Mouse (Mus musculus) kidney, adult 2 months (tissue): ENCODE results near the gene Dnah2.

Experiments used
- CTCF ChIP-seq: fragments of 200-500 bp; conservative IDR thresholded peaks from 2 replicates; pipeline ENCODE4 v1.5.1; 2011; ENCODE audit warnings: low read depth, mild to moderate bottlenecking, control low read depth, low read length, moderate library complexity, mixed read lengths; ENCODE audit not compliant: insufficient read depth, insufficient read length
- POLR2A ChIP-seq: fragments of 200-500 bp; IDR thresholded peaks from one replicate; pipeline ENCODE4 v1.6.1; 2011; ENCODE audit warnings: low read depth, low read length, control low read depth

DNA sequence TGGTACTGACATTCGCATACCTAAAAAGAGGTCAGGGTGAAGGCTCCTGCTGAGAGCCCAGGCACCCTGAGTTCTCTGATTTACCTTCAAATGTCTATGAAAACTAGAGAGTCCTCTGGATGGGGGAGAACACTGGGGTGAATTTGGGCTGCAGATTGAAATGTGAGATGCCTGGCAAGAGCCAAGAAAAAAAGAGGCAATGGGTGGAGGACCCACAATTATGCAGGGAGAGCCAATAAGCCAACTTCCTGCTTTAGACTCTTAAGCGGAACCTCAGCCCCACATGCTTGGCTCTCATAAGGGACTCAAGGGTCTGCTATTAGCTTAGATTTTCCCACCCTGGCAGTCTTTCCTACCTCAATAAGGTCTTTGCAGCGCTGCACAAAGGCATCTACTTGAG lies 32.2 kb downstream of the Dnah2 start:
- TF ChIP-seq POLR2A: no peak
- no peak for TF ChIP-seq CTCF
